ENCODE assay signal across 7 mouse cellular contexts in genomic region chrX:99819936-99820789, GRCm38 (mm10). TPM values are rescaled to one million over a fixed set of nuclear protein-coding genes. Genes with fewer than 3 reads are reported as not detected.
DNase-seq lines count a peak whose midpoint lies in the region; ATAC-seq and TF ChIP-seq lines count a peak whose summit lies in the region.

No protein-coding gene starts in this region.

- ATAC-seq in embryonic facial prominence, embryonic 14.5 days (ENCODE audit: low read depth) = peak; percentile 87
- ATAC-seq in intestine, postnatal 0 days = peak; percentile 16; the same call in 1 of the 2 replicates

- H3K27me3 ChIP-seq in embryonic facial prominence, embryonic 14.5 days (replicated peaks; ENCODE audit: control insufficient read depth, insufficient read depth, low read length) = peaks cover 55% of the 10 kb centered on the region
- H3K27me3 ChIP-seq in intestine, postnatal 0 days (replicated peaks; ENCODE audit: control insufficient read depth, insufficient read depth, low read length) = peaks cover 40% of the 10 kb centered on the region

- 35% methylated on average over 4 of the region's 105 CpGs for WGBS in embryonic facial prominence, embryonic 14.5 days
- WGBS in intestine, postnatal 0 days = 26% methylated on average over 60 of the region's 105 CpGs

- peak overlapping the region; percentile 69 for H3K4me2 ChIP-seq in embryonic facial prominence, embryonic 14.5 days (ENCODE audit: low read depth, low read length)
- H3K4me2 ChIP-seq in intestine, postnatal 0 days (replicated peaks; ENCODE audit: low read depth) = peak overlapping the region; percentile 64

- H3K9ac ChIP-seq in ES-E14 (ENCODE audit: insufficient read depth, low read depth, low read length, poor library complexity, severe bottlenecking) = peak overlapping the region; percentile 87
- H3K9ac ChIP-seq in embryonic facial prominence, embryonic 14.5 days (ENCODE audit: low read depth, low read length) = 0 out of 2 replicates have a peak overlapping the region, but pooled peaks have one; percentile 19
- no peak overlapping the region for H3K9ac ChIP-seq in intestine, postnatal 0 days (ENCODE audit: low read depth, low read length)

- peak overlapping the region; percentile 81 to 88 for H3K4me3 ChIP-seq in ES-E14 (ENCODE audit: insufficient read depth in 1 of 2, low read depth in 1 of 2, low read length in 2 of 2, poor library complexity in 1 of 2, severe bottlenecking in 1 of 2)
- peak overlapping the region; percentile 52 for H3K4me3 ChIP-seq in embryonic facial prominence, embryonic 14.5 days (ENCODE audit: low read depth, low read length)
- peak overlapping the region; percentile 45 for H3K4me3 ChIP-seq in intestine, postnatal 0 days (ENCODE audit: low read depth, low read length)

- TF ChIP-seq CTCF in intestine, postnatal 0 days (IDR thresholded peaks at IDR 0.05; ENCODE audit: low read depth) = no peak

- no peaks in the 10 kb centered on the region for H3K36me3 ChIP-seq in ES-E14 (ENCODE audit: control insufficient read depth, insufficient read depth, low read length, poor library complexity, severe bottlenecking)
- no peaks in the 10 kb centered on the region for H3K36me3 ChIP-seq in embryonic facial prominence, embryonic 14.5 days (ENCODE audit: control insufficient read depth, insufficient read depth, low read length)
- H3K36me3 ChIP-seq in intestine, postnatal 0 days (ENCODE audit: control insufficient read depth, insufficient read depth) = no peaks in the 10 kb centered on the region

- in situ Hi-C loops in ES-E14 (cut with MboI; ENCODE audit: low sequenced_read_pairs in 2 of 2, unreplicated experiment in 2 of 2) = no loop called here

- no peaks in the 10 kb centered on the region for H3K4me1 ChIP-seq in ES-E14 (ENCODE audit: control insufficient read depth in 2 of 2, insufficient read depth in 2 of 2, low read length in 2 of 2, poor library complexity in 1 of 2)
- H3K4me1 ChIP-seq in embryonic facial prominence, embryonic 14.5 days (ENCODE audit: control insufficient read depth, insufficient read depth, low read length) = no peaks in the 10 kb centered on the region
- no peaks in the 10 kb centered on the region for H3K4me1 ChIP-seq in intestine, postnatal 0 days (replicated peaks; ENCODE audit: control insufficient read depth, insufficient read depth, low read length)

- H3K9me3 ChIP-seq in ES-E14 (ENCODE audit: control insufficient read depth, insufficient read depth, low read depth, low read length) = no peaks in the 10 kb centered on the region
- H3K9me3 ChIP-seq in embryonic facial prominence, embryonic 14.5 days (ENCODE audit: control insufficient read depth, low read length) = no peaks in the 10 kb centered on the region
- H3K9me3 ChIP-seq in intestine, postnatal 0 days (ENCODE audit: control insufficient read depth) = no peaks in the 10 kb centered on the region

- DNase-seq in ES-E14 (ENCODE audit: low read depth, low spot score) = no peak
- peak; percentile 45 for DNase-seq in adrenal gland, adult 2 months
- peak; percentile 49 for DNase-seq in embryonic facial prominence, embryonic 14.5 days (ENCODE audit: low spot score)
- DNase-seq in left cerebral cortex, postnatal 4 days = peak; percentile 66
- DNase-seq in neural tube, embryonic 10.5 days (ENCODE audit: extremely low spot score, low spot score) = peak; percentile 48
- no peak for DNase-seq in embryo, embryonic 10.5 days (ENCODE audit: low spot score)

- no peak overlapping the region for H3K27ac ChIP-seq in ES-E14 (ENCODE audit: insufficient read depth, low read depth, low read length, poor library complexity, severe bottlenecking)
- no peak overlapping the region for H3K27ac ChIP-seq in embryonic facial prominence, embryonic 14.5 days (replicated peaks; ENCODE audit: low read depth, low read length)
- no peak overlapping the region for H3K27ac ChIP-seq in intestine, postnatal 0 days (ENCODE audit: low read depth, low read length)

- intact Hi-C loops in left cerebral cortex, postnatal 4 days (cut with DNase I) = loop anchor here (10.0 kb wide), 1 partner anchor 665 kb away; no protein-coding TSS in a partner anchor

TF ChIP-seq in ES-E14, 5 proteins besides CTCF, POLR2A, EP300 and RAD21:
- TF ChIP-seq ZNF384 (IDR thresholded peaks at IDR 0.05; ENCODE audit: low read depth, low read length) = no peak
- no peak for TF ChIP-seq MAFK (IDR thresholded peaks at IDR 0.05; ENCODE audit: insufficient read depth, low read depth, low read length)
- no peak for TF ChIP-seq HCFC1 (IDR thresholded peaks at IDR 0.05; ENCODE audit: borderline replicate concordance, insufficient read depth, low read length)
- TF ChIP-seq ZC3H11A (IDR thresholded peaks at IDR 0.05; ENCODE audit: borderline replicate concordance, low read depth, low read length) = no peak
- TF ChIP-seq CHD2 (IDR thresholded peaks at IDR 0.05; ENCODE audit: low read depth, low read length) = no peak
TF ChIP-seq in ES-E14: peak in this region for 0.

RNA-seq across cellular contexts. Expression of gene Tmem28, which starts 0.7 kb away (rescaled TPM):
- 1.8 and 4.9 TPM in 2 replicates for total RNA-seq in ES-E14 (2012; rRNA removed)
- 1 to 10 TPM; 3.9 TPM for total RNA-seq in adrenal gland, adult 2 months (2021)
- 2.3 and 3.2 TPM in 2 replicates for polyA plus RNA-seq in adrenal gland, adult 2 months (2012; rRNA removed)
- 0.58 and 0.77 TPM in 2 replicates for polyA plus RNA-seq in embryonic facial prominence, embryonic 14.5 days (2014; fragmentation: Nextera tagmentation; extraction: Ambion mirVana)
- polyA plus RNA-seq in intestine, postnatal 0 days (2015; fragmentation: Nextera tagmentation; extraction: Ambion mirVana) = 0.07 and 0.09 TPM in 2 replicates
- total RNA-seq in left cerebral cortex, postnatal 4 days (2021) = 10 to 100 TPM; 13.0 to 13.9 TPM

Comparison
In these comparisons a context has a peak if more than half of its experiments do, and no peak if none do; other contexts are left out.
1. DNase-seq: peak in adrenal gland, adult 2 months (single experiment), embryonic facial prominence, embryonic 14.5 days (single experiment), left cerebral cortex, postnatal 4 days (single experiment) and neural tube, embryonic 10.5 days (single experiment); none in ES-E14 (single experiment) and embryo, embryonic 10.5 days (single experiment).
2. Peak in every context shown above with its lines, with median percentiles within 50 percentile points of each other: H3K4me3 ChIP-seq.